Mouse (Mus musculus) WW6 (cell line): Measurements from ENCODE around the gene 1110059E24Rik.
A peak's percentile ranks its signal among the peaks of the same experiment; 100 is the strongest.
"Not testable (repeated sequence)": the region's sequence is repeated elsewhere in the genome, so short reads cannot be mapped to it uniquely, and the experiment has no call there.

Experiments
- DNase-seq: peaks from one replicate; pipeline ENCODE4 v3.0.0-alpha.2; 2013; ENCODE audit warnings: low read depth, low spot score

The 1110059E24Rik gene

DNA sequence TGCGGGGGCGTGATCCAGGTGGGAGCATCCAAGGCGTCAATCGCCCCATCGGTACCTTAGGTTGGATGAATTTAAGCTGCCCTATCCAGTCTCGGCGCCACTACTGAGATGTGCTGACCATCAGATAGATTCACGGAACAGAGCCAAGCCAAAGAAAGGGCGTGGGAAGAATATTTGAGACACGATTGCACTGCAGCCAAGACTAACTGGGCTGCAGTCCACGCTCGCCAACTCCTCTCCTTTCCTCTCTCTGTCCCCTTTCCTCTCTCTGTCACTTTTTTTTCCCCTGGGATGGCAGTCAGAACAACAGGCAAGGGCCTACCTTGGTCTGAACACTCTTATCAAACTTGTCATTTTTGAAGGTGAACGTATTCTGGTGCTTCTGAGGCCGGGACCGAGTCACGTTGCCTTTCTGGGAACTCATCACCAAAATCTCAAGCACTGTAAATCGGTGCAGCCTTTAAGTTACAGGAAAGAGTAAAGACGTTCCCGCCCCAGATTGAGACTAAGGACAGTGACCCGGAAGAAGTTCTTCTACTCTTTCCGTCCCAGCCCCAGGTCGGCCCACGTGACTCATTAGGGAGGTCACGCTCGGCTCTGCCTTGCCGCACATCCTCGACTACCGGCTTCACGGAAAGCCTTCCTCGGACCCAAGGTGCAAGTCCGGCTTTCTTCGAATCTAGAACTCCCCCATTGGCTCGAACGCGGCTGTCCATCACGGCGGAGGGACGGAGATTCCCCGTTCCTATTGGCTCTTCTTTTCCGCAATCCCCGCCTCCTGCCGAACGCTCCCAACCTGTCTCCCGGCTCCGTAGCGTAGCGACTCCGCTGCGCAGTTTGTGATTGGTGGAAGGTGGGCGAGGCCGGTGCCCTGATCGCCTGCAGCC, at the start of gene 1110059E24Rik:
Gene 1110059E24Rik, minus strand, starts transcription at position 692 of the 887 bp plus-strand sequence.
- DNase-seq: peak; percentile 95

DNA sequence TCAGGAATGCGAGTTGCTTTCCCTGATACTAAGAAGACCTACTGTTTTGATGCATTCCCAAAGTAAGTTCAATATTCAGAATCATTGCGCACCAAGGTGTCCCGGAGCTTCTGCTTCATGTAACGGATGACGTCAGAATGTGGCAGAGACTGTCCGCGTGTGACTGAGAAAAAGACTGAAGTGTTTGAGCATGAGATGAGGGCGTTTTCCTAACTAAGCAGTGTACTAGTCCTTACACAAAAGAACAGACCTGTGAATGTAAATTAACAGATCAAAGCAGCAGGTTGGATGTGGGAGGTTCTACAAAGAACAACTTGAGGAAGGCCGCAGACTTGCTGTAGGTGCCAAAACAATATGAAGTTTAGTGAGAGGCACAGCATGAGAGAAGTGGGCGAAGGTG, 28.2 kb upstream of the 1110059E24Rik start:
- DNase-seq: no peak

DNA sequence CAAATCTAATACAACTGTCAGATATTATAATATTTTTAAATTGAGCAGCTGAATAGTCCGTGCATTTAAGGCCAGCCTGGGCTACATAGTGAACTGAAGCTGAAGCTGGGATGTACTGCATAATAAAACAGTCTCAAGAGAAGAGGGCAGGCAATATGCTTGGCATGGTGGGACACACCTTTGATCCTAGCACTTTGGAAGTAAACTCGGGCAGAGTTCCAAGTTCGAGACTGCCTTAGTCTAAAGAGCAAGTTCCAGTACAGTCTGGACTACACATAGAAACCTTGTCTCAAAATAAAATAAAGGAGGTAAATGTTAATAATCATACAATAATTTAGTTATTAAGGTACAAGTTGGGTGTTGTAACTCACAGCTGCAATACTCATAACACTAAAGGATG, 27.3 kb upstream of the 1110059E24Rik start:
- DNase-seq: no peak

DNA sequence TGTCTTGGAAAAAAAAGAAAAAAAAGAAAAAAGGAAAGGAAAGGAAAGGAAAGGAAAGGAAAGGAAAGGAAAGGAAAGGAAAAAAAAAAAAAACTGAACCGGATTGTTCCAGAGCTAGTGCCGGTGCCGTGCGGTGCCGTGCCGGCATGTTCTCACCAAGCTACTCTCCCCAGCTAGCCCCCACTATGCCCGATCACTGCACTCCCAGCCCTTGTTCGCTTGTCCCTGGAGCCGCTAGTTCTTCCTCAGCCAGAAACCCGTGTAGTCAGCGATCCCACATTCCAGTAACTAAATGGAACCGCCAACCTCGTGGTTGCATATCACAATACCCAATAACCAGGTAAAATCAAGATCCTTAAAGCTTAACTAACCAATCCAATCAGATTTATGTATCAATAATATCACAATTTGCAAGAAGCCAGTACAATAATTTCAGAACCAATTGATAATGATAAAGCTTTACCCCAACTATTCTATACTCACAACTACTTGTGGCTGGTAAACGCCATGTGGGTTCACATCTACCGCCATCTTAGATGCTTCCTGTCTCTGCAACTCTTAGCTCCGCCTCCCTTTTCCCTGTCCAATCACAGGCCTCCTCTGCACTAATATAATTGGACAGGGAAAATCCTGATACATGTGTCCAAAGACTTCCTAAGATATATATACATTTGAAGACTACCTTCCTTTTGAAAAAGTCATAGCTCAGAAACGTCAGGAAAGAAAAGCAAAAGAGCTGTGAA, 21.7 kb upstream of the 1110059E24Rik start:
- DNase-seq: no peak

DNA sequence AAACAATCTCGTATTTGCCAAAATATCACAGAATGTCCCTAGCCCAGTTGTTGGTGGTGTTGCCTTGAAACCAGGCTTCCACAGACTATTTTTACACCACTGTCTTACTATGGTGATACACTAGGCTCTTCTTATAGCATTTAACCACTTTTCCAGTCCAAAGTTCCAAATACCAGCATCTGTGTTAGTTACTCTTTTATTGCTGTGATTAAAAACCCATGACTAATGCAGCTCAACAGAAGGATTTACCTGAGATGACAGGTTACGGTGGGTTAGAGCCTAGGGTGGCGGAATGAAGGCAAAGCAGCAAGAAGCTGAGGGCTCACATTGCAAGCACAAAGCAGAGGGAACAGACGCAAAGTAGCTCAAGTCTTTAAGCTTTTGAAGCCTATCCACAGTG, 16.9 kb upstream of the 1110059E24Rik start:
- no peak for DNase-seq

DNA sequence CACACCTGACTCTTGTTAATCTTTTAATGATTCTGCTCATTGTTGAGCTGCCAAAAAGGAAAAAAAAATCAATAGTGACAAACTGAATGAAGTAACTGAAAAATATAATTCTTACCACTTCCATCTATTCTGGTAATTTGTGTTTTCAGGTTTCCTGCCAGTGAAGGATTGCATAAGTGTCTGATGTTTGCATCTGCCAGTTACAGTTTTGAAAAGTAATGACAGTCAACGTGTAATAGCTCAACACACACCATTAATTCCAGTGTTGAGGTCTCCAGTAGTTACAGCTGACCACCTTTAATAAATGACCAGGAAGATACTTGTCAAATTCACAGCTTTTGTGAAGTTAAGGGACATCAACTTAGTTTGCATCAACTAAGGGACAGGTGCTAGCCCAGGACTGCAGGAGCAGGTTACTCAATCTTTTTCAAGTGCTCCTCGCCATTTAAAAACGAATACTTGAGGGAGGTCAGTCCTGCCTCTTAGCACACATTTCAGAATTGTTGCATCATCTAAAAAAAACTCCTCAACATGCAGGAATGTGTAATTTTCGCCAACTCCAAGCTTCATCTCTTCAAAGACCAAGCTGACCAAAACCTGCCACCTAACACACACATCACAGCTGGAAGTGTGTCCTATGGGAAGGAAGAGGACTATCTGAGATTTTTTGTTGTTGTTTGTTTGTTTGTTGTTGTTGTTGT, 11.1 kb upstream of the 1110059E24Rik start:
- no peak for DNase-seq

DNA sequence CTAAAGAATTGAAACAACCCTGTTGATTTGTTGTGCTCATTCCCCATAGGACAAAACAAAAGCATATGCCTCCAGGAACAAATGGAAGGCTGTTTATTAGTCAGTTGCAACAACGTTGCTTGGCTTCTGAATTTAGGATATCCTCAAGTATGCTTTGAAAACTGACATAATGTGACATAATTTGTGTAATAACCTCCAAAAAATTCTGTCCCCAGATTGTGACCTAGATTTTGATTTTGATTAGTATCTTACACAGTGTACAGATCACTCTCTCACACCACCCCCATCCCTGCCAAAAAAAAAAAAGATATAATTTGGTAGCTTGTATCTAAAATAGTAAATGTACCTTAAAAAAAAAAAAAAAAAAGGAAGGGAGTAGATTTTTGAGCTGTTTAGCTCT, 8.0 kb upstream of the 1110059E24Rik start:
- DNase-seq: no peak

DNA sequence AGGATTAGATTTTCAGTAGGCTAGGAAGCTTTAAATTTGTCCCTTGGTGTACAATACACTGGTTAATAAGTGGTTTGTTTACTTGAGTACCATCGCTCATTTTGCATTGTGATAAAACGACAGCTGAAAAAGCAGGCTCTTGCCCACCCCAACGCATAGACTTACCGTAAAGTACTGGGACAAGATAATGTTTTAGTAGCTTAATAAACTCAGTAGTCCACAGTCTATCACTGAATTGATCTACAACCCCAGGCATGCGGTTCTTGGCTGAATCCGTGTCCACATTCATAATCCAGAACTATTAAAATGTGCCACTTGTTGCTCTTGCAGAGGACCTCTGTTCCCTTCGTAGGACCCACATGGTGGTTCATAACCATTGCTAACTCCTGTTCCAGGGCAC, 2.0 kb upstream of the 1110059E24Rik start:
- DNase-seq: no peak

DNA sequence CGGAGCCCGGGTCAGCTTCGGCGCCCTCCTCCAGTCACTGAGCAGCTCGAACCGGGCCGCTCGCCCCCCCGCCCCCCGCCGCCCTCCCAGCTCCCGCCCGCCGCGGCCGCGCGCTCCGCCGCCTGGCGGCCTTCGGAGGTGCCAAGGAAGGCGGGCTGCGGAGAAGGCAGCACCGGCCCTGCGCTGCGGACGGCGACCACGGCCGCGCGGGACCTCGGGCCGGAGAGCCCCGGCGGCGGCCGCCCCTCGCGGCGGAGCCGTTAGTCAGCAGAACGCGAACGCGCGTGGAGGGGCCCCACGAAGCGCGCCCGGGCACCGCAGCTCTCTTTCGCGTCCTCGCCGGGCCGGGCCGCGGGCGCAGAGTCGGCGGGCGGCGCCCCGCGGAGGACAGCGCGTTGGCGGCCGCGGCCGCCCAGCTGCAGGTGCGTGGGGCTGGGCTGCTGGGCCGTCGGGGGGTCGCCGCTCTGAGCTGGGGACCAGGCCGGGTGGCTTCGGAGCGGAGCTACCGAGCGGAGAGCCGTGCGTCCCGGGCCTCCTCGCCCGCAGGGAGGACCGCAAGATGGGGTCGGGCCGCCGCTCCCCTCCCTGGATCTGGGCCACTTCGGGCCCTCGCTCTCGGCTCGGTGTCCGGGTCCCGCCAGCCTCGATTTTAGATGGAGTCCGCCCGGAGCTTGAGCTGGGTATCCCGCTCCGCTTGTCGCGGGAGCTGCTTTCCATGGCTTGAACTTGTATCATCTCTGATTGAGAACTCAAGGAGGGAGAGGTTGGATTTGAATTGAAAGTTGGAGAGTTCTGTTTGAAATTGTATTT, 601 bp upstream of the 1110059E24Rik start, which contains the start of gene Abhd17b:
Gene Abhd17b, plus strand, starts transcription at position 14 of the 810 bp plus-strand sequence.
- DNase-seq: no peak

DNA sequence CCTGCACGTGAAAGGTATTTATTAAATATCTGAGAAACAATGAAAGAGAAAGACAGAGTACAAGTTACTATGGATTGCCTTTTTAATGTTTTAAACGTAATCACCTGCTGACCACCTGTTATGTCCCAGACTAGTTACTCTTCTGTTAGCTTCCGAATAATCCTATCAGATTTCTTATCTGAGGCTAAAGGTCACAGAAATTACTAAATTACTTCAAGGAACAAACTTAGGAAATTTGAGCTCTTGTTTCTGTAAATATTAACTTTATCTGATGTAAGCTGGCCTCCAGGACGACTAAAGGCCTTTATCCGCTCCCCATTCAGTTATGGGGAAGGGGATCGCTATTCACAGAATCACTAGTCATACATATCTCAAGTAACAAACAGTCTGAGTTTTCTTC, 1.1 kb downstream of the 1110059E24Rik start:
- DNase-seq: no peak

DNA sequence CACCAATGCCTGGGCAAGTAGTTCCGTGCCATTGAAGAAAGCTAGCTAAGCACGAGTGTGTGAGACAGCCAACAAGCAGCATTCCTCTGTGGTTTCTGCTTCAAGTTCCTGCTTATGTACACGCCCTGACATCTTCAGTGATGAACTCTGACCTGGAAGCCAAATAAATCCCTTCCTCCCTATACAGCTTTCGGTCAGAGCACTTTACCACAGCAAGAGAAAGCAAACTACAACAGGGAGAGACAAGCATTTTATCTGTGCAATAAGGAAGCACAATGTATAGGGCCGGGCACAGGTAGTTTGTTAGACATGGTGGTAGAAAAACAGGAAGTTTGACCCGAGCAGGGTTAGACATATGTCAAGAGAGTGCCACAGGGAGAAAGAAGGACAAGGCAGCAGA, 6.6 kb downstream of the 1110059E24Rik start:
- no peak for DNase-seq

DNA sequence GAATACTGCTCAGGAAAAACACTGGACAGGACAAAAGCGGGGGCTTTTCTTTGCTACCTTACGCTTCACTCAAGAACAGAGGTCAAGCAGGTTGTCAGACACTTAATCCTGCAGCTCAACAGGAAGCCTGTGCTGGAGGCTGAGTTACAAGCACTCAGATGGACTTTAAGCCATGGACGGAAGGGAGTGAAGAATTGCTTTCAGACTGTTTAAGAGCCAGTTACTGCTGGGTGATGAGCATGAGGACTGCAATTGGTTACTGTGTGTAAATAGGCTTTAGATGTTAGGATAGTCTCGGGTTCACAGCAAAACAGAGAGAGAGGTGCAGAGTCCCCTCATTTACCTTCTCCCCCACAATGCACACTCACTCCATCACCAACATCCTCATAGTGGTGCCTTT, 7.5 kb downstream of the 1110059E24Rik start:
- no peak for DNase-seq

DNA sequence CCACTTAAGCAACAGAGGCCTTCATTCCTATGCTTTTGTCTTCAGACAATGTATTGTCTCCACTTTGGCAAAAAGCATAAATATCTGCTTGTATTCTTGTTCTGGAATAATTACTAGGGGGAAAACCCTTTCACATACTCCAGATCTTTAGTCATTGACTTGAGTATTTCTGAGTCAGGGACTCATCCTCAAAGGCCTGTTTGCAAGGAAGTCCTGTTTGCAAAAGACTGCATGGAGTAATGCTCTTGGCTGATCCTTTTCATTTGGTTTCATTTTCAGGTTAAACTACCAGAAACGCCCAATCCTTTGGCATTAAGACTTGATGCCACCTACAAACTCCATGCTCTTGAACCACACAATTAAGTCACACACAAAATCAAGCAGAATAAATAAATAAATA, 8.8 kb downstream of the 1110059E24Rik start:
- no peak for DNase-seq

DNA sequence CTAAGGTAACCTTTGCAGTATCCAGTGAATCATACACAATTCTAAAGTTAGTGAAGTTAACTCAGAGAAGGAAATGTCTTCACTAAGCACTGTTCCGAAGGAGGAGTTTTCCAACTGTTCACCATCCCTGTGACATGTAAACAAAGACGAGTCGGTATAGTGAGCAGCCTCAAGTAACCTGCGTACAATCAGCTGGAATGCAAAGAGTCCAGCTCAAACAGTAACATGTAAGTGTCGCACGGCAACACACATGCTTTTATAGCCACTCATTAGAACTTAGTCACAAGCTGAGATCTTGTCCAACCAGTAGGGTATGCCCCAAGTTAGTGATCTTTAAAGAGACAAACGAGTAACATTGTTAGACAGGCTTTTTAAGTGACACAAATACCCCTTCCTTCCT, 15.1 kb downstream of the 1110059E24Rik start:
- DNase-seq: no peak

DNA sequence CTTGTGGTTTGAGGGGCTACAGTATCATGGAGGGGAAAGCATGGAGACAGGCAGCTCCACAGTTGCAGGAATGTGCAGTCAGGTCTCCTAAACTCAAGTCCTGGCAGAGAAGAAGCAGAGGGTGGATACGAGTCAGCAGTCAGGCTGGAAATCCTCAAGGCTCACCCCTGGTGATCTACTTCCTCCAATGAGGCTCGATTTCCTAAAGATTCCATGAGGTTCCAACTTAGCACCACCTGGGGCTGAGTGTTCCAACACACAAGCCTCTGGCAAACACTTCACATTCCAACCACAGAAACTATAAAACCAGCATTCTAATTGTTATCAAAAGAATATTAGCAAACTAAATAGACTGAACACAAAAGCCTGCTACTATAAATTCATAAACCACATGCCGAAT, 15.9 kb downstream of the 1110059E24Rik start:
- DNase-seq: no peak

DNA sequence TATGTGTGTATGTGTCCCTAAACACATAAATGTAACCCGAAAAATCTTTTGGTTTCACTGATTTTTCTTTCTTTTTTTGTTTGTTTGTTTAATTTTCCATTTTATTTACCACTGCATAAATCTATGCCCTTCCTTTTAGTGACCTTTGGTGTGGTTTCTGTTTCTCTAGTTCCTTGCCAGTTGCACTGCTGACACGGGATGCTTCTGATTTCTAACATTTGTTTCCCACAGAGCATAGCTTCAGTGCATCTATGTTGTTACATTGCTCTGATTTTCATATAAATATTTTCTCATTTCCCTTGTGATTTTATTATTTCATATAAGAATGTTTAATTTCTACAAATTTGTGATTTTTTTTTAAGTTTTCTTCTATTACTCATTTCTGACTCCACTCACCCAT, 17.4 kb downstream of the 1110059E24Rik start:
- DNase-seq: no peak

DNA sequence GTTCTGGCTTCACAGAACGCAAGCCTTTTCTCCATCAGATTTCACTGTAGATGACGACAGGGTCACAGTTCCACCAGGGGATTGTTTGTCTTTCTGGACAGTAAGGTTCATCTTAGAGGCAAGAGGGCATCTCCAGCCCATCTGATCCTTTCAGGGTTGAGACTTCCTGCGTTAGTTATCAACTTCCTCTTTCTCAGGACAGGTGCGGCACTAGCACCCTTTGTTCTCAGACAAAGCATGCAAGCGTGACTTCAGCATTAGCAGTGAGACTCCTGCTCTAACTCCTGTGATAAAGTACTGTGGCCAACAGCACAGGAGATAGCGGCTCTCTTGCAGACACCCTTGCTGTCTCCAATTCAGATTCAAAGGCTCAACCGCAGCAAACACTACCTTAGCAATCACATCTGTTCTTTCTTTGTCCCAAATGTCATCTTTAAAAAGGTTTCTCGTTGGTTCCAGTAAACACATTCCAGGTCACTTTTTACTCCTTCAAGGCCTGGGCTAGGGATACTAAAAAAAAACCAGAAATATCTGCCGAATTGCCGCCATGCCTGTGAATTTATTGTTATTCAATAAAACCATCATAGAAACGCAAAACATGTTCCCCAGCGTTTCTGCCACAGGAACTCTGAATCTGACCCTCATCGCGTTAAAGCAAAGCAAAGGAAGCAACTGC, 22.0 kb downstream of the 1110059E24Rik start:
- DNase-seq: no peak

DNA sequence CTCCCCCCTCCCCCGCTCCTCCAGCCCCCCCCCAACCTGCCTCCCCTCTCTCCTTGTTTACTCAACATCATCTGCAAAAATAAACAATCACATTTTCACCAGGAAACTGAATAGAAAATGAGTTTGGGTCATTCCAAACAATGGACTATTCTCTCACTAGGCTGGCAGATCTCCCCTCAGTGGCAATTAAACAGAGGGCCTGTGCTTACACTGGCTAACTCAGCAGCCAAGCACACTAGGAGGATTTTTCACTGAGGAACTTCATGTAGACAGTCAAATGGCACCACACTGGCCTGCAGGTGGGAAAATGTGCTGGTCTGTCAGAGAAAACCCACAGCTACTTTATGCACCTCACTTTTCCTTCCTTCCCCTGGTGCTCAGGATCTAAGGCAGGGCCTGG, 23.3 kb downstream of the 1110059E24Rik start:
- DNase-seq: no peak

DNA sequence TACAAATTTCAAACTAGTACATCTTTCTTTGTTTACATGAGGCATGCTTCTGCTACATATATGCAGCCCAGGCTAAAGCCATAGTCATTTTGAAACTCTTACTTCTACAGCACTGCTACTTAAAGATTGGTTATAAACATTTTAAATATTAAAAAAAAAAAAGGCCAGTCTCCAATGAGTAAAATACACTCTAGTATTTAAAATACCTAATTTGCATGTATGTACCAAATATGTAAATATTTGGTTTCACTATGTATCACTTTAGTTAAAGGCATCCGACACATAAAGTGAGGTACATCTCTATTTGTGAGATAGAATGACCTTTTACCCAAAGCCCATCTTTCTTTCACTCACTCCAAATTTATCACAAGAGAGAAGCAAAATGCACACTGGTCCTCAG, 23.7 kb downstream of the 1110059E24Rik start:
- no peak for DNase-seq

DNA sequence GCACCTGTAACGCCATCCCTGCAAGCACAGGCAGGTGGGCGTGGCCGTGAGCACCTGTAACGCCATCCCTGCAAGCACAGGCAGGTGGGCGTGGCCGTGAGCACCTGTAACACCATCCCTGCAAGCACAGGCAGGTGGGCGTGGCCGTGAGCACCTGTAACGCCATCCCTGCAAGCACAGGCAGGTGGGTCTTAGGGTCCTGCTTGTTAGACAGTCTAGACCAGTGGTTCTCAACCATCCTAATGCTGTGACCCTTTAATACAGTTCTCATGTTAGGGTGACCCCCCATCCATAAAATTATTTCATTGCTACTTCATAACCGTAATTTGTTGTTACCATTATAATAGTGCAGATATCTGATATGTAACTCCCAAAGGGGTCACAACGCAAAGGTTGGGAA, 24.3 kb downstream of the 1110059E24Rik start:
- not testable (repeated sequence) for DNase-seq
